Mouse (Mus musculus) hindbrain, embryonic 15.5 days (tissue): ENCODE results near the gene Pnkp. TPM values are rescaled to one million over a fixed set of nuclear protein-coding genes. Genes with fewer than 3 reads are reported as not detected.
A peak's percentile ranks its signal among the peaks of the same experiment; 100 is the strongest.

Experiments used
- ATAC-seq: fragments of 200-750 bp; cut with Nextera tagmentation; 2 replicates; pipeline ENCODE4 v1.8.0; 2017; ENCODE audit warnings: low read depth, moderate number of reproducible peaks, moderate TSS enrichment; ENCODE audit not compliant: low FRiP score
- H3K27ac ChIP-seq: fragments of 300-500 bp; sonication (generic); replicated peaks from 2 replicates; pipeline ENCODE4 v1.5.1; 2015; ENCODE audit warnings: mild to moderate bottlenecking, inconsistent platforms
- H3K27me3 ChIP-seq: fragments of 300-500 bp; sonication (generic); 2 replicates; pipeline ENCODE4 v1.6.1; 2015; ENCODE audit warnings: control low read depth, inconsistent platforms
- H3K36me3 ChIP-seq: fragments of 300-500 bp; sonication (generic); 2 replicates; pipeline ENCODE4 v1.6.1; 2015; ENCODE audit warnings: control low read depth, inconsistent platforms
- H3K4me1 ChIP-seq: fragments of 300-500 bp; sonication (generic); replicated peaks from 2 replicates; pipeline ENCODE4 v1.6.1; 2015; ENCODE audit warnings: control low read depth, inconsistent platforms
- H3K4me2 ChIP-seq: fragments of 300-500 bp; sonication (generic); 2 replicates; pipeline ENCODE4 v1.6.1; 2015; ENCODE audit warnings: moderate library complexity, mild to moderate bottlenecking, inconsistent platforms
- H3K4me3 ChIP-seq: fragments of 300-500 bp; sonication (generic); 2 replicates; pipeline ENCODE4 v1.5.1; 2015; ENCODE audit warnings: mild to moderate bottlenecking, inconsistent platforms
- H3K9ac ChIP-seq: fragments of 300-500 bp; sonication (generic); 2 replicates; pipeline ENCODE4 v1.6.1; 2015; ENCODE audit warnings: inconsistent platforms
- H3K9me3 ChIP-seq: fragments of 300-500 bp; sonication (generic); 2 replicates; pipeline ENCODE4 v1.6.1; 2016; ENCODE audit warnings: control low read depth, inconsistent platforms
- WGBS: fragments of 180-500 bp; shearing (Covaris S2); methylation state at CpG from one replicate; pipeline ENCODE4 v1.1.7; 2015; 5-methylcytosine and 5-hydroxymethylcytosine counted together
- polyA plus RNA-seq: library from polyadenylated mRNA; unstranded; fragments of >200 nt; fragmentation: Nextera tagmentation; extraction: Ambion mirVana; gene quantifications from 2 replicates; pipeline ENCODE4 v1.2.1, GENCODE M21; 2015

Pnkp gene
- polyA plus RNA-seq, 1 experiment from 2014 or later, result 30.6 TPM

DNA sequence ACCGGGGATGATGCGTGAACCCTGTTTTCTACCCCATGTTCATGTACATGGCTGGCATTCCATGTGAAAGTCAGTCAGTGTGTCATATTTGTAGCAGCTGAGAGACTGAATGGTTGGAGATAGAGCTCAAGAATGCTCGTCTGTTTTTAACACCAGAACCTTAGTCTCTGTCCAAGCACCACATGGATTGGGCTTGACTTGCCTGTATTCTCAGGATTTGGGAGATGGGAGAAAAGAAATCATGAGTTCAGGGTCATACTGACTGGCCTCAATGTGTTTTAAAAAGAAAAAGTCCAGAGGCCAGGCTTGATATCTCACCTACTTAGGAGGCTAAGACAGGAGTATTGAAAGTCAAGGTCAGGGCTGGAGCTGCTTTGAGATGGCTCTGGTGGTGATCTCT is 39.5 kb upstream of the Pnkp start:
- no peak for ATAC-seq
- WGBS, result 26% methylated on average over 3 of the region's 3 CpGs
- Histone ChIP-seq H3K9me3 (no peaks in the 10 kb centered on the region), H3K4me3 (peak overlapping the region; percentile 78), H3K36me3 (no peaks in the 10 kb centered on the region), H3K4me2 (peak overlapping the region; percentile 61), H3K9ac (peak overlapping the region; percentile 68), H3K27ac (peak overlapping the region; percentile 32; the same call in 1 of the 2 replicates), H3K4me1 (peaks cover 47% of the 10 kb centered on the region), H3K27me3 (no peaks in the 10 kb centered on the region)

DNA sequence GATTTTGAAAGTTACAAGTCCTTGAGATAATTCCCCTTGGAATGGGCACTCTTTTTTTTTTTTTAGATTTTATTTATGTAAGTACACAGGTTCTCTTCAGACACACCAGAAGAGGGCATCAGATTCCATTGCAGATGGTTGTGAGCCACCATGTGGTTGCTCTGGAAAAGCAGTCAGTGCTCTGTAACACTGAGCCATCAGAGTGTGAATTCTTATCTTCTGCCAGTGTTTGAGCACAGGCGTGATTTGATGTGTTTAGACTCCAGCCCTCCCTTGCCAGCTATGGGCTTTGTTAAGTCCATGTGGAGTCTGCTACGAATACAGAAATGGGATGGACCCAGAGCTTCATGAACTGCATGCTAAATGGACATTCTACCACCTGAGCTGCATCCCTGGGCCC is 38.8 kb upstream of the Pnkp start:
- peaks cover 51% of the 10 kb centered on the region for H3K4me1 ChIP-seq
- WGBS, result 15% methylated on average over 2 of the region's 2 CpGs

DNA sequence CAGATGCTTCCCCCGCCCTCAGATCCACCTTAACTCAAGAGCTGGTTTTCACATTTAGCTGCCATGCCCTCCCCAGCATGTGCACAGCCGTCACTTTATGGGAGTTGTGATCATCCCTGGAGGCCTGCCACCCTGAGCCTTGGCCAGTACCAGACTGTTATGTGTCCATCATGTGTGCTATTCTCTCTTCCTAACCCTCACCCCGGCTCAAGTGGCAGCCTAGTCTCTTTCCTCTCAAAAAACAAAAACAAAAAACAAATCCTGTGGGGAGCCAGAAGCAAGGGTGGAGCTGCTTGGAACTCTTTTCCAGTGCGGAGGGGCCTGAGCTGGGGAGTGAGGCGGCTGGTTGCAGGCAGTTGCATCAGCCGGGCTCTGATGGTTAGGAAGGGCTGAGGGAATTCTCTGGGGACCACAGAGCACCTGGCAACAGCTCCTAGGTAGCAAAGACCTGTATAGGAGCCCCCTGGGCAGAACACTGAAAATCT is 38.1 kb upstream of the Pnkp start:
- 35% methylated on average over 6 of the region's 6 CpGs for WGBS
- no peaks in the 10 kb centered on the region for H3K36me3 ChIP-seq
- peak overlapping the region; percentile 61 for H3K4me2 ChIP-seq
- peaks cover 53% of the 10 kb centered on the region for H3K4me1 ChIP-seq
- no peaks in the 10 kb centered on the region for H3K9me3 ChIP-seq
- no peak for ATAC-seq
- peak overlapping the region; percentile 78 for H3K4me3 ChIP-seq
- H3K27ac ChIP-seq, result 0 out of 2 replicates have a peak overlapping the region, but pooled peaks have one; percentile 22
- peak overlapping the region; percentile 22 for H3K9ac ChIP-seq
- no peaks in the 10 kb centered on the region for H3K27me3 ChIP-seq

More for the DNA sequence above, 38.8 kb upstream of the Pnkp start:
- ATAC-seq, result no peak
- H3K4me3 ChIP-seq, result peak overlapping the region; percentile 78; the same call in 1 of the 2 replicates
- H3K9ac ChIP-seq, result no peak overlapping the region; the same call in 1 of the 2 replicates
- no peaks in the 10 kb centered on the region for H3K27me3 ChIP-seq
- no peaks in the 10 kb centered on the region for H3K36me3 ChIP-seq
- peak overlapping the region; percentile 61 for H3K4me2 ChIP-seq
- H3K9me3 ChIP-seq, result no peaks in the 10 kb centered on the region
- 0 out of 2 replicates have a peak overlapping the region, but pooled peaks have one; percentile 22 for H3K27ac ChIP-seq

DNA sequence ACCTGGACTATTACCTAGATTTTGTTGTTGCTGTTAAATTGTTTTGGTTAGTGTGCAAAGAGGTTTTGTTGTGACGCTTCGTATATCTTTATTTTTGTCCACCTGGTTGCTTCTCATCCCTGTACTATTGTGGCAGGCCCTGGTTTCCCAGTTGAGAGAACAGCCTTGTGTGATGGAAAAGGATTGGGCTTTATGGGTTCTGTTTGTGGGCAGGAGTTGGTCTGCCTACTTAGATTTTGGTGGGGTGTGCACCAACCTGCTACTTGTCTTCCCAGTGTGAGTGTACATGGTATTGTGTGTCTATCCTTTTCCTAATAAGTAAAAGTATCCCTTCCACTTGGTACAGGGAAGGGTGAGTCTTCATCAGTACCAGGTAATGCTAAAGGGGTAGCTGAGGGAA is 37.5 kb upstream of the Pnkp start:
- no peak overlapping the region for H3K27ac ChIP-seq
- no peaks in the 10 kb centered on the region for H3K9me3 ChIP-seq
- WGBS, result 96% methylated on average over 2 of the region's 2 CpGs
- H3K27me3 ChIP-seq, result no peaks in the 10 kb centered on the region
- no peak for ATAC-seq
- peak overlapping the region; percentile 61 for H3K4me2 ChIP-seq
- H3K36me3 ChIP-seq, result no peaks in the 10 kb centered on the region
- H3K4me3 ChIP-seq, result no peak overlapping the region
- H3K4me1 ChIP-seq, result peaks cover 56% of the 10 kb centered on the region
- no peak overlapping the region for H3K9ac ChIP-seq

DNA sequence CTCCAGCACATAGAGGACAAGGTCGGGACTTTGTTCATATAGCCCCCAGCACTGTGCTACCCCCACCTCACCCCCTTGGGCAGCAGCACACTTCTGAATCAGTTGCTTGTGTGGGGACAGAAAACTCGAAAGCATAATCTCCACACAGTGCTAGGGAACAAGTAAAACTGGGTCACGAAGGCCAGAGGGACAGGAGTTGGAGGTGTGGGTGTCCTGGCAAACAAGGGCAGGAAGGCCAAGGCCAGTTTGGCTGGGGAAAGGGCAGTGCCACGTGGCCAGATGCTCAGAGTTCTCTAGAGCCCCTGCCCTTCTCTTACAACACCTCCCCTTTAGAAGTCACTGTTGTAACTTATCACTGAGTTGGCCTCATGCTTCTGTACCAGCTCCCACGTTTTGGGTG is 37.1 kb upstream of the Pnkp start:
- no peak overlapping the region for H3K9ac ChIP-seq
- H3K27me3 ChIP-seq, result no peaks in the 10 kb centered on the region
- H3K4me3 ChIP-seq, result no peak overlapping the region
- no peak overlapping the region for H3K4me2 ChIP-seq
- WGBS, result 78% methylated on average over 5 of the region's 5 CpGs
- H3K4me1 ChIP-seq, result peaks cover 58% of the 10 kb centered on the region
- no peaks in the 10 kb centered on the region for H3K36me3 ChIP-seq
- ATAC-seq, result no peak
- H3K9me3 ChIP-seq, result no peaks in the 10 kb centered on the region
- no peak overlapping the region for H3K27ac ChIP-seq

DNA sequence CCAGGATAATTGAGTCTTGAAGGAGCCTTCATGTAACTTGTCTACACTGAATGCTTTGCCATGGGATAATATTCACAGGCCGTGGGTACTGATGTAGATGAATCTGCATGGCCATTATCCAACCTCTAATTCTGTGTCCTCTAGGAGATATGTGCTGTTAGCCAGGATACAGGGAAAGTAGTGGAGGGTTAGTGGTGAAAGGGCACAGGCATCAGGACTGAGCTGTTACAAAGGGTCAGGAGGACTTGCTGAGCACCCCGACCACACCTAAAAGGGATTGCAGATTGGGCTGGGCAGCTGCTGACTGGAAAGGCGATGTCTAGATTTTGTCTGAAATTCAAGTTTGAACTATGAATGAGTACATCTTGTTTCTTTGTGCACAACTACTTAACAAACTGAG is 36.4 kb upstream of the Pnkp start:
- Histone ChIP-seq H3K36me3 (no peaks in the 10 kb centered on the region), H3K4me1 (peaks cover 52% of the 10 kb centered on the region), H3K27ac (no peak overlapping the region), H3K27me3 (no peaks in the 10 kb centered on the region), H3K9ac (no peak overlapping the region), H3K4me3 (no peak overlapping the region), H3K4me2 (no peak overlapping the region), H3K9me3 (no peaks in the 10 kb centered on the region)
- ATAC-seq, result no peak
- WGBS, result 92% methylated on average over 3 of the region's 3 CpGs

DNA sequence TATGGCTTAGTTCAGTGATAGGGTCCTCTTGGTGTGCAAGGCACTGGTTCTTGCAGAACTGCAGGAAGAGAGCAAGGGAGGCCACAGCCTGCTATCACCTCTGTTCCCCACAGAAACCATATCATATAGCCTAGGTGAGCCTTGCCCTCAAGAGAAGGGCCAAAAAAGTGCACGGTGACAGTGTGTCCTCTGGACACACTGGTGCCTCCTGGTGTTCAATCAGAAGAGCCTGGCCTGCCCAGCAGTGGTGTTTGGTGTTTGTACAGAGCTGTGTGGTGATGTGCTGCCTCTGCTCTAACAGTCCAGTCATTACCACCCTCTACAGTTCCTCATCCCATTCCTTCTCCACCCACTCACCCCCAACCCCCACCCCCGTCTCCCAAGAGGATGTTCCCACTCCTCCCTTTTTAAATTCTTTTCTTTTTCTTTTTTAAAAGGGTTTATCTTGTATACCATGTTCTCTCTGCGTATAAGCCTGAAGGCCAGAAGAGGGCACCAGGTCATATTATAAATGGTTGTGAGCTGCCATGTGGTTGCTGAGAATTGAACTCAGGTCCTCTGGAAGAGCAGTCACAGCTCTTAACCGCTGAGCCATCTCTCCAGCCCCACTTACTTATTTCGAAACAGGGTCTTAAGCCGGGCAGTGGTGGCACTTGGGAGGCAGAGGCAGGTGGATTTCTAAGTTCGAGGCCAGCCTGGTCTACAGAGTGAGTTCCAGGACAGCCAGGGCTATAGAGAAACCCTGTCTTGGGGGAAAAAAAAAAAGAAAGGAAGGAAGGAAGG is 35.1 kb upstream of the Pnkp start:
- H3K27ac ChIP-seq, result no peak overlapping the region
- H3K9me3 ChIP-seq, result no peaks in the 10 kb centered on the region
- H3K4me2 ChIP-seq, result no peak overlapping the region
- no peak overlapping the region for H3K9ac ChIP-seq
- 87% methylated on average over 7 of the region's 7 CpGs for WGBS
- H3K4me3 ChIP-seq, result no peak overlapping the region
- ATAC-seq, result no peak
- H3K4me1 ChIP-seq, result peaks cover 52% of the 10 kb centered on the region
- H3K27me3 ChIP-seq, result no peaks in the 10 kb centered on the region
- no peaks in the 10 kb centered on the region for H3K36me3 ChIP-seq

DNA sequence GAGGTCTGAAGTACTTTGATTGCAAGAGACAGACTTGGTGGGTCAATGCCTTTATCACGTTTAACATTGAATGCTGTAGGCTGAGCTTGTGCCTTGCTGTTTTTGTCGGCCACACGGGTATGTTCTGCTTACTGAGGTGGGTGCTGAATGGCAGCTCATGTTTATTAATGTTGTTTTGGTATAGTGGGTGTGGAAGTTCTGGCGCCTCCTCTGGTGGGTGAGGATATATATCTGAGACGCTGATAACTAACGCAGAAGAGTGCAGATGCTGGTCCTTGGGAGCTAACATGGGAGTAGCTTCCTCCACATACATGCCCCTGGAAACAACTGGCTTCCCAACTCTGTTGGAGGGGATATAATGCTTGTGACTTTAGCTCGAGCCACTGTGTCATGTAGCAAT is 33.5 kb upstream of the Pnkp start:
- no peak overlapping the region for H3K4me2 ChIP-seq
- H3K36me3 ChIP-seq, result no peaks in the 10 kb centered on the region
- no peak overlapping the region for H3K27ac ChIP-seq
- no peaks in the 10 kb centered on the region for H3K27me3 ChIP-seq
- no peak overlapping the region for H3K9ac ChIP-seq
- ATAC-seq, result no peak
- peaks cover 37% of the 10 kb centered on the region for H3K4me1 ChIP-seq
- WGBS, result 39% methylated on average over 7 of the region's 7 CpGs
- no peaks in the 10 kb centered on the region for H3K9me3 ChIP-seq
- H3K4me3 ChIP-seq, result no peak overlapping the region

DNA sequence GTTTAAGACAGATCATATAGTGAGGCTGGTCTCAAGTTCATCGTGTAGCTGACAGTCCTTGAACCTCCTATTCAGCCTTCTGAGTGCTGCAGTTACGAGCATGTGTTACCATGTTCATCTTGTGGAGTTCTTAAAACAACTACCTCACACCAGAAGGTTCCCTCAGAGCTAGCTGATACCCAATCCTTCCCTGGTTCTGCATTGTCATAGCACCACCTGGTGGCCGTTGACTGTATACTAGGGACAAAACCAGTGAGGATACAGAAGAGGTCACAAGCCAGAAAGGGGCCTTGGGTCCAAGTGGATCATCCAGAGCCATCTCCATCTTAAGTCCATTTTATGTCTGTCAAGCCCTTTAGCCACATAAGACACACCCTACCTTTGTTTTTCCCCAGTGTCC is 32.1 kb upstream of the Pnkp start:
- no peak overlapping the region for H3K4me3 ChIP-seq
- H3K9me3 ChIP-seq, result no peaks in the 10 kb centered on the region
- peaks cover 23% of the 10 kb centered on the region for H3K4me1 ChIP-seq
- no peak overlapping the region for H3K4me2 ChIP-seq
- H3K27ac ChIP-seq, result no peak overlapping the region
- WGBS, result 22% methylated on average over 3 of the region's 3 CpGs
- no peaks in the 10 kb centered on the region for H3K27me3 ChIP-seq
- H3K9ac ChIP-seq, result no peak overlapping the region
- ATAC-seq, result peak; percentile 68
- peaks cover 12% of the 10 kb centered on the region for H3K36me3 ChIP-seq

DNA sequence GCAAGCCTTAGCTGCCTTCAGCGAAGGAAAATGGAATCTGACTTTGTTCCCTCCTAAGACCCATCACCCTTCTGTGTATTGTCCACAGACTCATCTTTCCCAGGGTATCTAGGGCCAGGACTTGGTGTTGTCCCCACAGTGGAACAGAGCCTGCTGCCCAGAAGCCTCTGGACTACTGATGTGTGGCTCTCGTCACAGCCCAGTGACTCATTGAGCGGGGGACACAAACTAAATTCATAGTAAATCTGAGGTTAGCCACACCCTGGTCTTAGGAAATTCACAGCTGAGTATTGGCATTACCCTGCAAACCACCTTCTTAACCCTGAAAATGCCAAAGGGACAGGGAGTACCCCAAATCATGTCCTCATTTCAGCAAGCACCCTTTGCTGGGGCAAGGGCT is 30.2 kb upstream of the Pnkp start:
- no peak overlapping the region for H3K9ac ChIP-seq
- peaks cover 30% of the 10 kb centered on the region for H3K36me3 ChIP-seq
- no peak overlapping the region for H3K4me2 ChIP-seq
- no peak overlapping the region for H3K4me3 ChIP-seq
- WGBS, result 94% methylated on average over 3 of the region's 3 CpGs
- no peaks in the 10 kb centered on the region for H3K9me3 ChIP-seq
- no peaks in the 10 kb centered on the region for H3K27me3 ChIP-seq
- H3K4me1 ChIP-seq, result peaks cover 14% of the 10 kb centered on the region; the same call in 1 of the 2 replicates
- no peak for ATAC-seq
- H3K27ac ChIP-seq, result no peak overlapping the region

DNA sequence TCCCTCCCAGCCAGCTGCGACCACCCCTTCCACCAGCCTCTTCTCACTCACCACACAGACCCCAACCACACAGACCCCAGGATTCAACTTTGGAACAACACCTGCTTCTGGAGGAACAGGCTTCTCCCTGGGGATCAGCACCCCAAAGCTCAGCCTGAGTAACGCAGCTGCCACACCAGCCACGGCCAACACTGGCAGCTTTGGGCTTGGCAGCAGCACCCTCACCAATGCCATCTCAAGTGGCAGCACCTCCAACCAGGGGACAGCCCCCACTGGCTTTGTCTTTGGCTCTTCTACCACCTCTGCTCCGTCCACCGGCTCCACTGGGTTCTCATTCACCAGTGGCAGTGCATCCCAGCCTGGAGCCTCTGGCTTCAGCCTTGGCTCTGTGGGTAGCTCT is 28.2 kb upstream of the Pnkp start:
- Histone ChIP-seq H3K4me2 (no peak overlapping the region), H3K4me3 (no peak overlapping the region), H3K27me3 (no peaks in the 10 kb centered on the region), H3K9me3 (no peaks in the 10 kb centered on the region), H3K27ac (no peak overlapping the region), H3K9ac (no peak overlapping the region), H3K4me1 (peaks cover 7% of the 10 kb centered on the region; the same call in 1 of the 2 replicates), H3K36me3 (peaks cover 34% of the 10 kb centered on the region)
- WGBS, result 88% methylated on average over 5 of the region's 5 CpGs
- ATAC-seq, result no peak

DNA sequence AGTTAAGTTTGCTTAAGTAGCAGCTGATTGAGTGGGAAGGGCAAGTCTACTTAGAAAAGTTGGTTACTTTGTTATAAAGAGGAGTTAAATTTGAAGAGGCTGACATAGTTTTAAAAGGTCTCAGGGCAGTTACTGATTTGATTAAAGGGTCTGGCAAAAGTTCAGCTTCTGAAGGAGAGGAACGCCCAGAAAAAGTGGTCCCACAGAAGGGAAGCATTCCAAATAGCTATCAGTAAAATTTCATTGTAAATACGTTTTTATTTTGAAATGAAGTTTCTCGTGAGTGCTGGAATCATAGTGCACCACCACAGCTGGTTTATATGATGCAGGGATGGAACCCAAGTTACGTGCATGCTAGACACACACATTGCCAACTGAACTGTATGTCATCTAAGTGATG is 24.2 kb upstream of the Pnkp start:
- Histone ChIP-seq H3K4me3 (no peak overlapping the region), H3K36me3 (peaks cover 34% of the 10 kb centered on the region), H3K9ac (no peak overlapping the region), H3K4me1 (no peaks in the 10 kb centered on the region), H3K4me2 (no peak overlapping the region), H3K27me3 (no peaks in the 10 kb centered on the region), H3K9me3 (no peaks in the 10 kb centered on the region), H3K27ac (no peak overlapping the region)
- no peak for ATAC-seq
- 81% methylated on average over 4 of the region's 4 CpGs for WGBS
